20 mouse cellular contexts compared by ENCODE assay signal in the genomic region with DNA sequence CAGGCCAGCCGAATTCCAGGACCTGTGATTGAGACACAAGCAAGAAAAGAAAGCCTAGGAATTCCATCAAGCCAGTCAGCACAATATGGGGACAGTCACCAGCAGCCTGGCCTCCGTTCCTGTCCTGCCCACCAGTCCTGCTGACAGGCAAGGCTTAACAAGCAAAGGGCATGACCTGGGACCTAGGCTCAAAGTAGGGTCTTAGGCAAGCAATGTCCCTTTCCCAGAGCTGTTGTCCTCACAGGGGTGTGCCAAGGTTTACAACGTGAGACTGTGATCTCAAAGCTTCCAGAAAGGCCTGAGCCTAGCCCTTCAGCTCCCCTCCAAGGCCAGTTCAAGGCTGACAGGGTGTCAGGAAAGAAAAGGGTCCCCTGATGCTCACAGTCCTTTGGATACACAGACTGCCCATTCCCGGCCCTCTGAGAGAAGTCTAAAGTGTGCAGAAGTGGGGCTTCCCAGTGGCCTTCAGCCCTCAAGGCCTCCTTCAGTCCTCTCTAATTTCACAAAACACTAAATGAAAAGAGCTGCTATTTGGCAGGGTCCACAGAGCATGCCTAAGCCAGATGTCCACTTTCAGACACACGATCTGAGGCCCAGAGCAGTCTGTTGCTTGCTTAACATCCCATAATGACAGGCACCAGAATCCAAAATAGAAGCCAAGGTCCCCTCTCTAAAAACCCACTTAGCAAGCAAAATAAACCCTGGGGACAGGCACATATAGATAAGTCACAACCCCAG.
DNase-seq lines count a peak whose midpoint lies in the region; ATAC-seq and TF ChIP-seq lines count a peak whose summit lies in the region.
"Had no signal": no experiment of that assay in that cellular context is flagged by ENCODE, and none has a peak within 500 bp of the region (broad histone marks: within the 10 kb centered on the region; RNA-seq: fewer than 3 reads in every experiment).

No protein-coding gene starts in this region.

- TF ChIP-seq EP300 in stomach, postnatal 0 days (optimal IDR thresholded peaks at IDR 0.05), result no peak

- ATAC-seq in kidney, embryonic 15.5 days (replicated peaks; ENCODE audit: low FRiP score), result no peak
- ATAC-seq in stomach, embryonic 16.5 days (ENCODE audit: insufficient read depth, low FRiP score), result peak; percentile 11; the same call in 1 of the 2 replicates
- ATAC-seq in stomach, postnatal 0 days (ENCODE audit: low FRiP score, low TSS enrichment), result no peak
- ATAC-seq: CD4-positive, CD25-positive, alpha-beta regulatory T cell, adult 4 months; forebrain, embryonic 14.5 days; Patski had no signal

- no peak overlapping the region for H3K4me3 ChIP-seq in heart, embryonic 10.5 days
- H3K4me3 ChIP-seq in kidney, embryonic 15.5 days (replicated peaks), result no peak overlapping the region
- H3K4me3 ChIP-seq in stomach, embryonic 16.5 days (replicated peaks; ENCODE audit: low read length), result no peak overlapping the region
- H3K4me3 ChIP-seq in stomach, postnatal 0 days (ENCODE audit: low read depth, low read length), result no peak overlapping the region
- H3K4me3 ChIP-seq: erythroblast, embryonic 14.5 days; hindbrain, embryonic 13.5 days; limb, embryonic 12.5 days; liver, embryonic 13.5 days; midbrain, embryonic 12.5 days had no signal

- DNase-seq in adrenal gland, postnatal 10 days, result peak; percentile 32
- no peak for DNase-seq in adrenal gland, postnatal 4 days (ENCODE audit: low spot score in 2 of 2)
- no peak for DNase-seq in heart, embryonic 10.5 days (ENCODE audit: low spot score)
- no peak for DNase-seq in heart, postnatal 36 days
- no peak for DNase-seq in kidney, postnatal 10 days
- no peak for DNase-seq in stomach, postnatal 0 days (ENCODE audit: low spot score)
- DNase-seq: cerebellum, adult 8-10 months; kidney, adult 8-10 months; liver, embryonic 13.5 days; retina, postnatal 1 day; right cerebral cortex, postnatal 4 days had no signal

- H3K9ac ChIP-seq in kidney, embryonic 15.5 days, result no peak overlapping the region
- no peak overlapping the region for H3K9ac ChIP-seq in stomach, embryonic 16.5 days (ENCODE audit: low read length)
- H3K9ac ChIP-seq in stomach, postnatal 0 days (ENCODE audit: low read length), result no peak overlapping the region
- H3K9ac ChIP-seq: hindbrain, embryonic 13.5 days; limb, embryonic 12.5 days; liver, embryonic 13.5 days; midbrain, embryonic 12.5 days had no signal

- TF ChIP-seq CTCF in stomach, postnatal 0 days (IDR thresholded peaks at IDR 0.05; ENCODE audit: low read depth), result no peak

- H3K27me3 ChIP-seq in heart, embryonic 10.5 days (ENCODE audit: insufficient read depth, poor library complexity, severe bottlenecking), result peaks cover 39% of the 10 kb centered on the region
- H3K27me3 ChIP-seq in kidney, embryonic 15.5 days, result no peaks in the 10 kb centered on the region
- H3K27me3 ChIP-seq in stomach, embryonic 16.5 days (ENCODE audit: control insufficient read depth, insufficient read depth, low read length), result no peaks in the 10 kb centered on the region
- H3K27me3 ChIP-seq in stomach, postnatal 0 days (ENCODE audit: control insufficient read depth, insufficient read depth, low read length), result no peaks in the 10 kb centered on the region
- H3K27me3 ChIP-seq: hindbrain, embryonic 13.5 days; limb, embryonic 12.5 days; liver, embryonic 13.5 days; midbrain, embryonic 12.5 days; Patski had no signal

- no peak overlapping the region for H3K4me2 ChIP-seq in kidney, embryonic 15.5 days
- no peak overlapping the region for H3K4me2 ChIP-seq in stomach, embryonic 16.5 days (ENCODE audit: low read depth, low read length)
- no peak overlapping the region for H3K4me2 ChIP-seq in stomach, postnatal 0 days (replicated peaks; ENCODE audit: low read depth)
- H3K4me2 ChIP-seq: hindbrain, embryonic 13.5 days; limb, embryonic 12.5 days; liver, embryonic 13.5 days; midbrain, embryonic 12.5 days had no signal

- H3K9me3 ChIP-seq in heart, embryonic 10.5 days, result no peaks in the 10 kb centered on the region
- no peaks in the 10 kb centered on the region for H3K9me3 ChIP-seq in kidney, embryonic 15.5 days (replicated peaks)
- H3K9me3 ChIP-seq in stomach, embryonic 16.5 days (replicated peaks; ENCODE audit: control insufficient read depth, low read length), result no peaks in the 10 kb centered on the region
- H3K9me3 ChIP-seq in stomach, postnatal 0 days (ENCODE audit: control insufficient read depth, low read length), result no peaks in the 10 kb centered on the region
- H3K9me3 ChIP-seq: hindbrain, embryonic 13.5 days; limb, embryonic 12.5 days; liver, embryonic 13.5 days; midbrain, embryonic 12.5 days had no signal

- intact Hi-C loops in heart, postnatal 36 days (cut with DNase I), result no loop called here

- peaks cover 58% of the 10 kb centered on the region for H3K4me1 ChIP-seq in heart, embryonic 10.5 days
- peaks cover 27% of the 10 kb centered on the region for H3K4me1 ChIP-seq in kidney, embryonic 15.5 days
- H3K4me1 ChIP-seq in stomach, embryonic 16.5 days (ENCODE audit: control insufficient read depth, insufficient read depth, low read length), result peaks cover 4% of the 10 kb centered on the region; the same call in 1 of the 2 replicates
- H3K4me1 ChIP-seq in stomach, postnatal 0 days (replicated peaks; ENCODE audit: control insufficient read depth, insufficient read depth), result no peaks in the 10 kb centered on the region
- H3K4me1 ChIP-seq: hindbrain, embryonic 13.5 days; midbrain, embryonic 12.5 days had no signal

- H3K36me3 ChIP-seq in heart, embryonic 10.5 days, result peaks cover 69% of the 10 kb centered on the region
- peaks cover 85% of the 10 kb centered on the region for H3K36me3 ChIP-seq in kidney, embryonic 15.5 days
- no peaks in the 10 kb centered on the region; the same call in none of the 2 replicates for H3K36me3 ChIP-seq in stomach, embryonic 16.5 days (ENCODE audit: control insufficient read depth, insufficient read depth, low read length)
- peaks cover 26% of the 10 kb centered on the region; the same call in 1 of the 2 replicates for H3K36me3 ChIP-seq in stomach, postnatal 0 days (ENCODE audit: control insufficient read depth, insufficient read depth, low read length)
- H3K36me3 ChIP-seq: hindbrain, embryonic 13.5 days; midbrain, embryonic 12.5 days had no signal

- 53% methylated on average over 5 of the region's 5 CpGs for WGBS in heart, embryonic 10.5 days
- 49% methylated on average over 5 of the region's 5 CpGs for WGBS in kidney, embryonic 15.5 days
- WGBS in stomach, embryonic 16.5 days, result 59% methylated on average over 5 of the region's 5 CpGs
- 52% methylated on average over 5 of the region's 5 CpGs for WGBS in stomach, postnatal 0 days

- H3K27ac ChIP-seq in heart, embryonic 10.5 days, result 0 out of 2 replicates have a peak overlapping the region, but pooled peaks have one; percentile 1
- H3K27ac ChIP-seq in kidney, embryonic 15.5 days, result 0 out of 2 replicates have a peak overlapping the region, but pooled peaks have one; percentile 32
- no peak overlapping the region; the same call in 1 of the 2 replicates for H3K27ac ChIP-seq in stomach, embryonic 16.5 days (ENCODE audit: low read length)
- H3K27ac ChIP-seq in stomach, postnatal 0 days (replicated peaks), result no peak overlapping the region
- H3K27ac ChIP-seq: hindbrain, embryonic 13.5 days; limb, embryonic 12.5 days; liver, embryonic 13.5 days; midbrain, embryonic 12.5 days had no signal

Comparison
In these comparisons a context has a peak if more than half of its experiments do, and no peak if none do; other contexts are left out.
1. H3K27ac ChIP-seq: peak in heart, embryonic 10.5 days (single experiment) and kidney, embryonic 15.5 days (single experiment); none in stomach, embryonic 16.5 days (single experiment) and stomach, postnatal 0 days (single experiment).